Mouse (Mus musculus) testis, adult 2 months (tissue): ENCODE results near the gene Faap20. TPM values are rescaled to one million over a fixed set of nuclear protein-coding genes. Genes with fewer than 3 reads are reported as not detected.

Experiments used
- H3K27ac ChIP-seq: fragments of 200-500 bp; 2 replicates; pipeline ENCODE4 v1.5.1; 2012; ENCODE audit warnings: low read depth, low read length; ENCODE audit not compliant: control insufficient read depth, insufficient read depth
- H3K27me3 ChIP-seq: fragments of 200-500 bp; 2 replicates; pipeline ENCODE4 v1.6.1; 2012; ENCODE audit warnings: mild to moderate bottlenecking, low read length, moderate library complexity; ENCODE audit not compliant: control insufficient read depth, insufficient read depth
- H3K36me3 ChIP-seq: fragments of 200-500 bp; 2 replicates; pipeline ENCODE4 v1.6.1; 2012; ENCODE audit warnings: mild to moderate bottlenecking, low read length; ENCODE audit not compliant: control insufficient read depth, insufficient read depth
- H3K4me1 ChIP-seq: fragments of 200-500 bp; 2 replicates; pipeline ENCODE4 v1.6.1; 2012; ENCODE audit warnings: low read length; ENCODE audit not compliant: control insufficient read depth, insufficient read depth
- H3K4me3 ChIP-seq: fragments of 200-500 bp; 2 replicates; pipeline ENCODE4 v1.5.1; 2012; ENCODE audit warnings: low read depth, mild to moderate bottlenecking, low read length, moderate library complexity, mixed read lengths; ENCODE audit not compliant: control insufficient read depth
- CTCF ChIP-seq: fragments of 200-500 bp; IDR thresholded peaks from 2 replicates; pipeline ENCODE4 v1.5.1; 2012; ENCODE audit warnings: low read depth, mild to moderate bottlenecking, inconsistent platforms, low read length, moderate library complexity; ENCODE audit not compliant: control insufficient read depth, insufficient read depth, insufficient replicate concordance
- POLR2A ChIP-seq: fragments of 200-500 bp; IDR thresholded peaks from 2 replicates; pipeline ENCODE4 v1.6.1; 2012; ENCODE audit warnings: low read depth, mild to moderate bottlenecking, inconsistent platforms, low read length, moderate library complexity; ENCODE audit not compliant: control insufficient read depth
- polyA plus RNA-seq: library from polyadenylated mRNA; depleted of rRNA; stranded (reverse); fragments of >200 nt; gene quantifications from 2 replicates; pipeline ENCODE4 v1.2.3, GENCODE M21; 2012

Gene Faap20
- polyA plus RNA-seq, 1 experiment = 12.4 TPM

GRCm38 (mm10) chr4:155217241-155218103 lies 32.1 kb upstream of the Faap20 start:
- Histone ChIP-seq H3K27ac (no peak overlapping the region), H3K4me3 (no peak overlapping the region)

GRCm38 (mm10) chr4:155218104-155218732 lies 31.4 kb upstream of the Faap20 start:
- Histone ChIP-seq H3K27me3 (no peaks in the 10 kb centered on the region), H3K27ac (no peak overlapping the region), H3K4me3 (no peak overlapping the region), H3K36me3 (no peaks in the 10 kb centered on the region), H3K4me1 (peaks cover 31% of the 10 kb centered on the region)
- TF ChIP-seq POLR2A = no peak
- TF ChIP-seq CTCF = no peak

More at GRCm38 (mm10) chr4:155217241-155218103, 32.1 kb upstream of the Faap20 start:
- Histone ChIP-seq H3K4me1 (peaks cover 30% of the 10 kb centered on the region), H3K27me3 (no peaks in the 10 kb centered on the region), H3K36me3 (no peaks in the 10 kb centered on the region)
- TF ChIP-seq POLR2A (no peak), CTCF (no peak)

DNA sequence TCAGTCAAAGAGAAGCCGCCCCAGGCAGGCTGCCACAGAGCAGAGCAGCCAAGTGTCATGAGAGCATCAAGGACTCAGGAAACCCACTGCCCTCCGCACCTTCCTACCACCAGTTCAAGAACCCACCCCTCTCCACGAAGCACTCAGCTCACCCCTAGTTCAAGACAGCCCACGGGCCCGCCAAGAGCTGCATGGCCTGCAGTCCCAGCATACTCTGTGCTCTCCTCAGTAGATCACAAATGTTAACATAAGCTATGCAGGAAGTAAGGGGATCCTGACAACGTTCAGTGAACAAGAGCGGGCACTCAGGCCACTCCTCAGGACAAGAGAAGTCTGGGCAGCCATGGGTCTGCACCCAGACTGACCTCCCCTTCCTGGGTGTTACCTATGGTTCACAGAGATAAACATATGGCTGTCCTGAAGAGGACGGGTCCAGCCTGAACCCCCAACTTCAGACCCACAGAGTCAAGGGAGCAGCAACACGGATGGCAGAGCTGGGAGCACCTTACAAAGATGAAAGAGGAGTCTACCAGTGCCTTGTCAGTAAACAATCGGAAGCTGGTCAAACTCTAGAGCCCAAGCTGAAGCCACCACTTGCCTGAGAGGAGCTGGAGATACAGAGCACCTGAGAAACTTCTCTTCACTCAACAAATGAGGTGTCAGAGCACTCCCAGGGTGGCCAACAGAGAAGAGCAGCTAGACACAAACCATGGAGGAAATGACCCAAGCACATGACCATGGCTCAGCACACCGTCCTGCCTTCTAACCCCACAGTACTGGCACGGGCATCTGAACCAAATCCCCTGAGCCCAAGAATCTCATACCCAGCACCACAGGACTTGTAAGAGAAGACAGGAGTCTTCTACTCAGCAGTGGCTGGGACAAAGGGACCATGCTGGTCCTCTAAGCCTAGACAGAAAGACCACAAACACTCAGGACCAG lies 30.1 kb upstream of the Faap20 start:
- H3K27ac ChIP-seq = no peak overlapping the region
- H3K36me3 ChIP-seq = no peaks in the 10 kb centered on the region
- no peaks in the 10 kb centered on the region for H3K27me3 ChIP-seq
- peaks cover 36% of the 10 kb centered on the region for H3K4me1 ChIP-seq
- no peak for TF ChIP-seq CTCF
- TF ChIP-seq POLR2A = no peak
- H3K4me3 ChIP-seq = peak overlapping the region; percentile 19

DNA sequence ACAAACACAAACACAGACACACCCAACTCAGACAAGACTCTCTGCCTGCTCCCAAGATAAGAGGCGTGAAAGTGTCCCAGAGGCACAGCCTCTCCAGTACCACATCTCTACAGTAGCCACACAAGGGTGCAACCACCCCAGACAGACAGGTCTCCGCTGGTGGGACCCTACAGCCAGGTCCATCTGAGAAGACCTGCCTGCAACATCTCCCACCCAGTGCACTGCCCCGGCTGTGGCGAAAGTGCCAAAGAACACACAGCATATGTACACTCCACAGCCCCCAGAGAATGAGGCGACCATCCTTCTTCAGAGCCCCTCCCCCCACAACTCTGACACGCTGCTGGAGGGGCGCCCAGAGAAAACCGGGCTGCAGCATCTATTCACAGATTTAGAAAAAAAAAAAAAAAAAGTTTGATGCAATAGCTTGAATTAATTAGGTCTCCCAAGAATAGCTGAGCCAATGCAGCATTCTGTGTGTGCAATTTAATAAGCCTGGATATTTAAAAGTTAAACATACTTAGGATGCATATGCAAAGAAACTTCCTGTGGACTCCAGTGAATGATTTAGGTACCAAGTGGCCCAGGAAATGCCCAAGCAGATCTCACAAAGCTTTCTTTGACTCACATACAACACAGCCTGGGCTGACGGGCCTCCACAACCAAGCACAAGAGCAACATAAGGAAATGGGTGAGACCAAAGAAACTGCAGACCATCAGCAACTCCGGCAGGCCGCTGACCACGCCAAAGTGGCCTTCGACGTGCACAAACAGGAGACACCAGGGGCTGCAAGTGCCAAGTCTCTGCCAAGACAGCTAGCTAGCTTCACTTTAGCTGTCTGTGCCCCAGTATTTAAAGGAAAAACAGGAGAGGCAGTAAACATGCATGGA lies 29.1 kb upstream of the Faap20 start:
- no peak overlapping the region for H3K27ac ChIP-seq
- peaks cover 36% of the 10 kb centered on the region for H3K4me1 ChIP-seq
- peak overlapping the region; percentile 75 for H3K4me3 ChIP-seq
- H3K36me3 ChIP-seq = no peaks in the 10 kb centered on the region
- no peak for TF ChIP-seq CTCF
- no peak for TF ChIP-seq POLR2A
- no peaks in the 10 kb centered on the region for H3K27me3 ChIP-seq

- Histone ChIP-seq H3K27me3 (no peaks in the 10 kb centered on the region), H3K4me1 (peaks cover 31% of the 10 kb centered on the region), H3K36me3 (no peaks in the 10 kb centered on the region), H3K4me3 (peak overlapping the region; percentile 75), H3K27ac (no peak overlapping the region)
- TF ChIP-seq CTCF (no peak), POLR2A (no peak)
These were observed 28.5 kb upstream of the Faap20 start for GRCm38 (mm10) chr4:155221106-155221505.

DNA sequence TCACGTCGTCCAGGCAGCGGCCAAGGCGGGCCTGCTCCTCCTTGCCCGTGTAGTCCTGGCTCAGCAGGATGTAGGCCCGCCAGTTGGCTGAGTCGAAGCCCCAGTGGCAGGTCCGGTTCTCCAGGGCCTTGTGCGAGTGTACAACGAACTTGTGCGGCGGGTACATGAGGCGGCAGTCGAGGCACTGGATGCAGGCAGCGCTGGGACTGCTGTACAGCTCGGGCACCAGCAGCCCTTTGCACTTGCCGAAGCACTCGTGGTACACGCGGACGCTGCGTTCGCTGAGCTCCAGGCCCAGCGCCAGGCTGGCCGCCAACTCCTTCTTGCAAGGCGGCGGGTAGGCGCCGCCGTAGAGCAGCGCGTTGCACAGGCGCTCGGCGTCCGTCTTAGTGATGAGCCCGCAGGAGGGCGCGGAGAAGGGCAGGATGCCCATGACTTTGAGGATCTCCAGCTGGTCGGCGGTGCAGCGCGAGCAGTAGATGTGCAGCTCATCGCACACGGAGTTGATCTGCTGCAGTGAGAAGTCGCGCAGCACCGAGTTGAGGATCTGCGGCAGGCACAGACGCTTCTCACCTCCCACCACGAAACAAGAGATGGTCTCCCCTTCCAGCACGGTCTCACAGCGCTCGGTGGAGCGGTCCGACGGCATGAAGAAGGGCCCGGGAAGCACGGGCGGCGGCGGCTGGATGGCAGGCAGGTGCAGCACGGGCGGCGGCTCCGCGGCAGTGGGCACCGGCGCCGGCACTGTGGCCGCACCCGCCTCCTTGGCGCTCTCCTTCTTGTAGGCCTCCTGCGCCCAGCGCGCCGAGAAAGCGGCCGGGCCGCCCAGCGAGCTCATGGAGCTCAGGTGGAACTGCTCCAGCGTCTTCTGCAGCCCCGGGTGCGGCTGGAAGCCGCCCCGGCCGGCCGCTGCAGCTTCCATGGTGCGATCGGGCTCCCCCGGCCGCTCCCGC lies 27.7 kb upstream of the Faap20 start:
- Histone ChIP-seq H3K27me3 (no peaks in the 10 kb centered on the region), H3K4me1 (peaks cover 27% of the 10 kb centered on the region), H3K4me3 (peak overlapping the region; percentile 75), H3K36me3 (no peaks in the 10 kb centered on the region), H3K27ac (no peak overlapping the region)
- no peak for TF ChIP-seq POLR2A
- TF ChIP-seq CTCF = no peak
